Mouse (Mus musculus): Measurements from ENCODE around the gene Ly6g5b. TPM values are rescaled to one million over a fixed set of nuclear protein-coding genes. Genes with fewer than 3 reads are reported as not detected.
"Not testable (repeated sequence)": the region's sequence is repeated elsewhere in the genome, so short reads cannot be mapped to it uniquely, and the experiment has no call there.

Ly6g5b gene
- polyA plus RNA-seq, 1 experiment from 2014 or later, result 0.33 TPM

DNA sequence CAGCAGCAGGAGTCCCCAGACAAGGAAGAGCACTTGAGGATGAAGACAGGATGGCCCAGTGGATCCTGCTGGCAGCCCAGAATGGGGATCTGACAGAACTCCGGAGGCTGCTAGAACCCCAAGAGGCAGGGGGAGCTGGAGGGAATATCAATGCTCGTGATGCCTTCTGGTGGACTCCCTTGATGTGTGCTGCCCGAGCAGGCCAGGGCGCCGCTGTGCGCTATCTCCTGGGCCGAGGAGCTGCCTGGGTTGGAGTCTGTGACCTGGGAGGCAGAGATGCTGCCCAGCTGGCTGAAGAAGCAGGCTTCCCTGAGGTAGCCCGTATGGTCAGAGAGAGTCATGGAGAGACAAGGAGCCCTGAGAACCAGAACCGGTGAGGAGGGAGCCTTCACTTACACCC lies 8.1 kb upstream of the Ly6g5b start:
- H3K4me3 ChIP-seq (ENCODE audit: low read depth, low read length); H3K4me2 ChIP-seq (ENCODE audit: low read depth, low read length); H3K27ac ChIP-seq (ENCODE audit: low read length); H3K27me3 ChIP-seq (ENCODE audit: control insufficient read depth, insufficient read depth, low read depth, low read length); ATAC-seq (ENCODE audit: low read depth); H3K9me3 ChIP-seq (replicated peaks; ENCODE audit: control insufficient read depth, low read length); H3K9ac ChIP-seq (ENCODE audit: low read depth, low read length); H3K36me3 ChIP-seq (ENCODE audit: control insufficient read depth, insufficient read depth): not testable (repeated sequence)
- H3K4me1 ChIP-seq (ENCODE audit: control insufficient read depth, low read depth, low read length), result peaks cover 32% of the 10 kb centered on the region
- 89% methylated on average over 9 of the region's 9 CpGs for WGBS (ENCODE audit: insufficient replicate concordance)

DNA sequence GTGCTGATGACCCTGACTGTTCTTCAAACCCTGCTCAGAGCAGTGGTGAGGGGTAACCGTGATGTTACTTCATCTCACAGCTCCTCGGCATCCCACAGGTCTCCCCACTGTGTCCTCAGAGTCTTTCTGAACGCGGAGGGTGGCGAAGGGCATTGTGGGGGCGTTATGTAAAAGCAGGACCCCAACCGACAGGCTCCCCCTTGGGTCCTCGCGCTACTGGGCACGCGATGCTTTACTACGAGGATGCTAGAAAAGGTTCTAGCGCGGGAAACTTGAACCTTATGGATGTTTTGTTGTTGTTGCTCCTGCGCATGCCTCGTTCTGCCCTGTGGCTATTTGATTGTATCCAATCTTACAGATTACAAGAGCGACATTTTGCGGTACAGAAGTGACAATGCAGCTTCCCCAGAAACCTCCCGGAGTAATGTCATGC lies 6.7 kb upstream of the Ly6g5b start, which contains the start of gene Csnk2b:
Gene Csnk2b (minus strand): TSS at position 183 of the 433 bp plus-strand sequence.
- Histone ChIP-seq H3K4me1 (ENCODE audit: control insufficient read depth, low read depth, low read length) (peaks cover 23% of the 10 kb centered on the region), H3K27me3 (ENCODE audit: control insufficient read depth, insufficient read depth, low read depth, low read length) (no peaks in the 10 kb centered on the region), H3K9ac (ENCODE audit: low read depth, low read length) (peak within 1 kb of the TSS; percentile 97), H3K4me3 (ENCODE audit: low read depth, low read length) (peak within 1 kb of the TSS; percentile 97), H3K9me3 (replicated peaks; ENCODE audit: control insufficient read depth, low read length) (no peaks in the 10 kb centered on the region), H3K27ac (ENCODE audit: low read length) (peak within 1 kb of the TSS; percentile 95), H3K36me3 (ENCODE audit: control insufficient read depth, insufficient read depth) (peaks cover 20% of the 10 kb centered on the region), H3K4me2 (ENCODE audit: low read depth, low read length) (peak within 1 kb of the TSS; percentile 94)
- no peak for ATAC-seq (ENCODE audit: low read depth)
- WGBS (ENCODE audit: insufficient replicate concordance), result 1% methylated on average over 19 of the region's 19 CpGs

DNA sequence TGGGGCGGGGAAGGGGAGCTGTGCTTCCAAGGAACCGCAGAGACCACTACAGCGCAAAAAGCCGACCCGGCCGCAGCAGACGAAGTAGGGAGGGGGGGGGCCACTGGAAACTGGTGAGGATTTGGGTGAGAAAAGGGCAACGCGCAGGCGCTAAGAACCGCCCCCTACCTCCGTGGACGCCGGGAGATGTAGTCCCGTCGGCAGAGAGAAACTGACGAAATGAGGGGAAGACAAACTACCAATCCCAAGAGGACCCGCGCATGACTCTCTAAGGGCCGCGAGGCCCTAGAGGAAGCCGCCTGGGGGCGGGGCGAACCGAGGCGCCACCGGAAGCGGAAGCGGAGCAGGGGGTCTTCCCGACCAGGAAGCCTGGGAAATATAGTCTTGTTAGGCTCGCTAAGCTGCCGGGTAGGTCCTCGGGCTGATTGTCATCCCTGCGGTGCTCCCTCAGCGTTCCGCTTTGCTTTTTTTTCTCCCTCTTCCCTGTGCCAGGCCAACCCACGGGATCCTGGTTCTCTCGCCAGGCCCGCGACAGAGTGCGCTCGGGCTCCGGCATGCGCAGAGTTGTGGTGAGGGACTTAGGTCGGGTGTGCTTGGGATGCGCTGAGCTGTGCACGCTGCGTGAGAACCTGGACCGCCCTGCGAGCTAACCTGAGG lies 6.0 kb upstream of the Ly6g5b start, which contains the start of gene Gpank1:
Gene Gpank1 (plus strand): TSS at position 313 of the 657 bp plus-strand sequence.
- H3K4me1 ChIP-seq (ENCODE audit: control insufficient read depth, low read depth, low read length), result peaks cover 17% of the 10 kb centered on the region
- H3K4me3 ChIP-seq (ENCODE audit: low read depth, low read length), result peak within 1 kb of the TSS; percentile 97
- H3K27me3 ChIP-seq (ENCODE audit: control insufficient read depth, insufficient read depth, low read depth, low read length), result no peaks in the 10 kb centered on the region
- ATAC-seq (ENCODE audit: low read depth), result peak; percentile 94
- no peaks in the 10 kb centered on the region for H3K9me3 ChIP-seq (replicated peaks; ENCODE audit: control insufficient read depth, low read length)
- peak within 1 kb of the TSS; percentile 97 for H3K9ac ChIP-seq (ENCODE audit: low read depth, low read length)
- under 1% methylated on average over 50 of the region's 50 CpGs for WGBS (ENCODE audit: insufficient replicate concordance)
- H3K27ac ChIP-seq (ENCODE audit: low read length), result peak within 1 kb of the TSS; percentile 95
- H3K4me2 ChIP-seq (ENCODE audit: low read depth, low read length), result peak within 1 kb of the TSS; percentile 94
- H3K36me3 ChIP-seq (ENCODE audit: control insufficient read depth, insufficient read depth), result peaks cover 25% of the 10 kb centered on the region

DNA sequence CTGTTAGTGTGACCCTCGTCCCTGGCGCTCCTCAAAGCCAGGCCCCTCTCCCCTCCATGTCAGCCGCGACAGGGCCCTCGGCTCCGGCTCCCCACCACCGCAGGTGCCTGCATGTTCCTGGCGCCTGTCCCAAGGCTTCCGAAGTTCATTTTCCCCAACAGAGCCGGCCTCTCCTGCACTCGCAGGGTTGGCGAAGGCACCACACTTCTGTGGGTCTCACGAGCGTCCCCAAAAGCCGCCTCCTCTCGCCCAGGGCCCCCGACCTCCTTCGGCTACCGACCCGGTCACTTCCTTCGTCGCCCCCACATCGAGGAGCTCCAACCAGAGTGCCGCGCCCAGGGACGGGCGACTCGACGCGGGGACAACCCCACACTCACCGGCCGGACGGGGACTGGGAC lies 5.5 kb upstream of the Ly6g5b start:
- peaks cover 17% of the 10 kb centered on the region for H3K4me1 ChIP-seq (ENCODE audit: control insufficient read depth, low read depth, low read length)
- peak overlapping the region; percentile 97 for H3K4me3 ChIP-seq (ENCODE audit: low read depth, low read length)
- under 1% methylated on average over 33 of the region's 33 CpGs for WGBS (ENCODE audit: insufficient replicate concordance)
- H3K27me3 ChIP-seq (ENCODE audit: control insufficient read depth, insufficient read depth, low read depth, low read length), result no peaks in the 10 kb centered on the region
- H3K9me3 ChIP-seq (replicated peaks; ENCODE audit: control insufficient read depth, low read length), result no peaks in the 10 kb centered on the region
- H3K4me2 ChIP-seq (ENCODE audit: low read depth, low read length), result peak overlapping the region; percentile 87
- peak overlapping the region; percentile 80 for H3K27ac ChIP-seq (ENCODE audit: low read length)
- H3K9ac ChIP-seq (ENCODE audit: low read depth, low read length), result peak overlapping the region; percentile 97
- H3K36me3 ChIP-seq (ENCODE audit: control insufficient read depth, insufficient read depth), result peaks cover 27% of the 10 kb centered on the region
- ATAC-seq (ENCODE audit: low read depth), result no peak

DNA sequence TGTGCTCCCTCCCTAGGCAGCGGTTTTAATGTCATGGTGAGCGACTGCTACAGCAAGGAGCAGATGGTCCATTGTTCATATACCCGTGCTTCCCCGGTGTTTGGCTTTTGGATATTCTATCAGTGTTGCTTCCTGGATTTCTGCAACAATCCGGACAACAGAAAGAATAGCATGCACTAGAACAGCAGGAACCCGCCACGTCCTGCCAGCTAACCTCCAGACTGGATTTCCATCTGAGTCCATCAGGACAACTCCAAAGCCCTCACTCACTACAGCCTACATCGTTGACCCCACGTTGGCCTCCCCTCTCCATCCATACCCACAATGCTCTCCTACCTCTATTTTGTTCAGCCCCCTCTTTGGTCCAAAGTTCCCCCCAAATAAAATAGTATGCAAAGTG lies 3.5 kb downstream of the Ly6g5b start:
- H3K36me3 ChIP-seq (ENCODE audit: control insufficient read depth, insufficient read depth), result peaks cover 6% of the 10 kb centered on the region
- ATAC-seq (ENCODE audit: low read depth), result no peak
- no peaks in the 10 kb centered on the region for H3K27me3 ChIP-seq (ENCODE audit: control insufficient read depth, insufficient read depth, low read depth, low read length)
- 62% methylated on average over 9 of the region's 9 CpGs for WGBS (ENCODE audit: insufficient replicate concordance)
- no peaks in the 10 kb centered on the region for H3K4me1 ChIP-seq (ENCODE audit: control insufficient read depth, low read depth, low read length)
- no peak overlapping the region for H3K4me3 ChIP-seq (ENCODE audit: low read depth, low read length)
- H3K9me3 ChIP-seq (replicated peaks; ENCODE audit: control insufficient read depth, low read length), result no peaks in the 10 kb centered on the region
- no peak overlapping the region for H3K4me2 ChIP-seq (ENCODE audit: low read depth, low read length)
- no peak overlapping the region for H3K9ac ChIP-seq (ENCODE audit: low read depth, low read length)
- no peak overlapping the region for H3K27ac ChIP-seq (ENCODE audit: low read length)

DNA sequence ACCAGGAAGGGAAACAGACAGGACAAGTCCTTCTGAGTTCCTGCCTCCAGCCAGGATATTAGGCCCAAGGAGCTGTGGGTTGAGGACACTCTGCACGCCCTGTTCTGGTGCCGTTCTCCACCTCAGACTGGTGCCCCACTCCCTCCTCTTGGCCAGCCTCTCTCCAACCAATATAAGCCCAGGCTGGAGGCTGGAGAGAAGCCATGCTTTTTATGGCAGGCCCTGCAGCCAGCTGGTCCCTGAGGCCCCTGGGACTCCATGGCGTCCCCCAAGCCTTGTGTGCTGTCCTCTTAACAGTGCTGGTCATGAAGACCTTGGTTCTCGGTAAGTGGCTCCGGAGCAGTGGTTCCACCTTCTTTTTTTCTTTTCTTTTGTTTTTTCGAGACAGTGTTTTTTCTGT lies 7.1 kb downstream of the Ly6g5b start, which contains the start of gene Ly6g5c:
Gene Ly6g5c (plus strand): TSS at position 183 of the 400 bp plus-strand sequence.
- H3K4me3 ChIP-seq (ENCODE audit: low read depth, low read length), result no peak within 1 kb of the TSS
- no peaks in the 10 kb centered on the region for H3K9me3 ChIP-seq (replicated peaks; ENCODE audit: control insufficient read depth, low read length)
- H3K36me3 ChIP-seq (ENCODE audit: control insufficient read depth, insufficient read depth), result no peaks in the 10 kb centered on the region; the same call in 1 of the 2 replicates
- ATAC-seq (ENCODE audit: low read depth), result no peak
- H3K4me1 ChIP-seq (ENCODE audit: control insufficient read depth, low read depth, low read length), result peaks cover 31% of the 10 kb centered on the region
- 78% methylated on average over 6 of the region's 6 CpGs for WGBS (ENCODE audit: insufficient replicate concordance)
- no peak within 1 kb of the TSS for H3K27ac ChIP-seq (ENCODE audit: low read length)
- H3K4me2 ChIP-seq (ENCODE audit: low read depth, low read length), result no peak within 1 kb of the TSS
- H3K27me3 ChIP-seq (ENCODE audit: control insufficient read depth, insufficient read depth, low read depth, low read length), result no peaks in the 10 kb centered on the region
- H3K9ac ChIP-seq (ENCODE audit: low read depth, low read length), result no peak within 1 kb of the TSS

DNA sequence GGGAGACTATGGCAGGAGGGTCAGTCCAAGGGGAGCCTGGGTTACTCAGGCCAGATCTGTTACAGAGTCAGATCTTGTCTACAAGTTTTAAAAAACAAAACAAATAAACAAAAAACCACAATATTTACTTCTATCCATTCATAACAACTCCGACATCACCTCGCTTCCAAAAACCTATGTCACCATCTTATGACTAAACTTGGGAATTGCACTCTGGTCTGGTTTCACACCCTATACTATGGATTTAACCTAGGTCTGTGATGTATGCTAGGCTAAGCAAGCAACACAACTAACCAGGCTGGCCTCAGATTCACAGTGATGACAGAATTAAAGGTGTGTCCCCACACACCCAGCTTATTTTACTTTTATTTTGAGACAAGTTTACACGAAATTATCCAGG lies 8.7 kb downstream of the Ly6g5b start:
- no peak overlapping the region for H3K4me3 ChIP-seq (ENCODE audit: low read depth, low read length)
- ATAC-seq (ENCODE audit: low read depth), result no peak
- peaks cover 38% of the 10 kb centered on the region for H3K4me1 ChIP-seq (ENCODE audit: control insufficient read depth, low read depth, low read length)
- no peaks in the 10 kb centered on the region for H3K27me3 ChIP-seq (ENCODE audit: control insufficient read depth, insufficient read depth, low read depth, low read length)
- no peaks in the 10 kb centered on the region for H3K9me3 ChIP-seq (replicated peaks; ENCODE audit: control insufficient read depth, low read length)
- peaks cover 11% of the 10 kb centered on the region for H3K36me3 ChIP-seq (ENCODE audit: control insufficient read depth, insufficient read depth)
- no peak overlapping the region for H3K4me2 ChIP-seq (ENCODE audit: low read depth, low read length)
- 60% methylated on average over 3 of the region's 3 CpGs for WGBS (ENCODE audit: insufficient replicate concordance)
- H3K9ac ChIP-seq (ENCODE audit: low read depth, low read length), result no peak overlapping the region
- H3K27ac ChIP-seq (ENCODE audit: low read length), result no peak overlapping the region

DNA sequence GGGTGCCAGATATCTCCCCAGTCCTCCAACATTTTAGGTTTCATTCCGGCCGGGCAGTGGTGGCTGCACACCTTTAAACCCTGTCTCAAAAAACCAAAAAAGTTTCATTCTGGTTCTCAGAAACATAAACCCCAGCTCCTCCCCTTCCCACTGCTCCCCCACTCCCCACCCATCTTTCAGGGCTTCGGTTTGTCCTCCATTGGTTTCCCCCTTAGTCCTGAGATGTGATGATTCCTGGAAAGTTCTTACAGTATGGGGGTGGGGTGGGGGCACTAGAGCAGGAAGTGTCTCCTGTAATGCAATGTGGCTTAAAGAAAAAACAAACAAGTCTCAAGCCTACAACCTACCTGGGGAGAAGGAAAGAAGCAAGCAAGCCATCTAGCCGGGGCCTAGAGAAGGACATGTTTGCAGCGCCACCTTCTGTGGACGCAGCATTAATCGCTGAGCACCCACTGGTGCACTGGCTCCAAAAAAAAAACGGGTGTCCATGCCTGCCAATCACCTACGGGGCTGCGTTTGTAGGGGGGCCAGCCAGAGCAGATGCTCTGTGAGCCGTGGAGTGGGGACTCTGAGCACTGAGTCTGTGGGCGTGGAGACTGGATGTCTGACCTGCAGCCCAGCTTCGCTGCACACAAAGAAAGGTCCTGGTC lies 9.4 kb downstream of the Ly6g5b start:
- H3K27ac ChIP-seq (ENCODE audit: low read length), result peak overlapping the region; percentile 70
- no peaks in the 10 kb centered on the region for H3K27me3 ChIP-seq (ENCODE audit: control insufficient read depth, insufficient read depth, low read depth, low read length)
- H3K4me3 ChIP-seq (ENCODE audit: low read depth, low read length), result no peak overlapping the region
- peaks cover 38% of the 10 kb centered on the region for H3K4me1 ChIP-seq (ENCODE audit: control insufficient read depth, low read depth, low read length)
- 0 out of 2 replicates have a peak overlapping the region, but pooled peaks have one; percentile 9 for H3K4me2 ChIP-seq (ENCODE audit: low read depth, low read length)
- no peaks in the 10 kb centered on the region for H3K9me3 ChIP-seq (replicated peaks; ENCODE audit: control insufficient read depth, low read length)
- H3K9ac ChIP-seq (ENCODE audit: low read depth, low read length), result peak overlapping the region; percentile 21; the same call in 1 of the 2 replicates
- WGBS (ENCODE audit: insufficient replicate concordance), result 25% methylated on average over 13 of the region's 13 CpGs
- ATAC-seq (ENCODE audit: low read depth), result no peak
- peaks cover 18% of the 10 kb centered on the region for H3K36me3 ChIP-seq (ENCODE audit: control insufficient read depth, insufficient read depth)

DNA sequence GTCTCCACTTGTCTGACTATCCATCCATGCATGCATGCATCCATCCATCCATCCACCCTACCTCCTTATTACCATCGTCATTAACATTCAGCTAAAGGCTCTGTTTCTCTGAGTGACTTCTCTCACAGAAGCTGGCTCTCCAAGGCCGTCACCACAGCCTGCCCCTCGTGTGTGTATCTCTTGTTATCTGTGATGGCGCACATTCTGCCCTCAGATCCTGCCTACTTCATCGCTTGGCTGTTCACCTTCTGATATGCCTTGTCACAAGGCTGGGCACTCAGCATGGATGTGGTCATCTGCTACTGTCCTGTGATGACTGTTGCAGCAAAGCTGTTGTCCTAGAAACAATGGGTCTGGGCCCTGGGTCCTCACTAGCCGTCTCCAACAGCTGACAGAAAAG lies 10.5 kb downstream of the Ly6g5b start:
- no peaks in the 10 kb centered on the region for H3K27me3 ChIP-seq (ENCODE audit: control insufficient read depth, insufficient read depth, low read depth, low read length)
- no peaks in the 10 kb centered on the region for H3K9me3 ChIP-seq (replicated peaks; ENCODE audit: control insufficient read depth, low read length)
- H3K36me3 ChIP-seq (ENCODE audit: control insufficient read depth, insufficient read depth), result peaks cover 23% of the 10 kb centered on the region
- H3K9ac ChIP-seq (ENCODE audit: low read depth, low read length), result peak overlapping the region; percentile 43; the same call in 1 of the 2 replicates
- H3K4me3 ChIP-seq (ENCODE audit: low read depth, low read length), result no peak overlapping the region
- peak overlapping the region; percentile 83 for H3K27ac ChIP-seq (ENCODE audit: low read length)
- 32% methylated on average over 6 of the region's 6 CpGs for WGBS (ENCODE audit: insufficient replicate concordance)
- H3K4me1 ChIP-seq (ENCODE audit: control insufficient read depth, low read depth, low read length), result peaks cover 38% of the 10 kb centered on the region
- peak overlapping the region; percentile 46 for H3K4me2 ChIP-seq (ENCODE audit: low read depth, low read length)
- peak; percentile 88 for ATAC-seq (ENCODE audit: low read depth)

Measured in liver, embryonic 16.5 days (tissue).